Mouse (Mus musculus) A20 (cell line): ENCODE results near the gene 6720489N17Rik.
"Not testable (repeated sequence)": the region's sequence is repeated elsewhere in the genome, so short reads cannot be mapped to it uniquely, and the experiment has no call there.

Experiments
- DNase-seq: peaks from one replicate; pipeline ENCODE4 v3.0.0-alpha.2; 2011; ENCODE audit warnings: low read depth, low spot score

6720489N17Rik gene

DNA sequence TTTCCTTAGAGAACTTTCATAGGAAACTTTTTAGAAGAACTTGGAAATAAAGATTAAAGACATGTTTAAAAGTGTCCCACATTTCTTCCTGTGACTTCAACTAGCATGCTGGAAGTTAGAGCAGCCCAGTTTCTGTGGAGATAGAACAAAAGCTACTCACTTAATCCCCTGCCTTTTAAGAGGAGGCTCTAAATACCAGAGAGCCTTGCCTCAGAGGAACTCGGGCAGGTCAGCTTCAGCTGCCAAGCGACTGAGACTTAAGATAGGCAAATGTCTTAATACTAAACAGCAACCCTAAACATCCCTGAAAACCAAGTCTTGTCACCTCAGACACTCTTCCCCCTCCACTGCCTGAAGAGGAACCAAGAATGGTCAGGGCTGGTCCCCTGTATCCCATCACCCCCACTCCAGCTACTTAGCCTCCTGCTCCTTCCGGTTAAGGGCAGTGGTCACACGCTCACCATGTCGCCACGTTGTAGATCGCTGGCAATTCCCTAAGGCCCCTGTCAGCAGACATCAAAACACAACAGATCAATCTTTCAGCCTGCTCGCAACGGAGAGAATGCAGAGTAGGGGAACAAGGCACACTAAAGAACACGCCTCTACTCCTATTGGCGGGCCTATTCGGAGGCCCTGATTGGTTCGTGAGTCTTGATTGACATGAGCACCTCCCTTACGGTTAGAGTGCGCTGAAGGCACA lies at the start of gene 6720489N17Rik:
6720489N17Rik (minus strand) TSS at position 606 of the 700 bp plus-strand sequence.
- DNase-seq, result peak; percentile 91

DNA sequence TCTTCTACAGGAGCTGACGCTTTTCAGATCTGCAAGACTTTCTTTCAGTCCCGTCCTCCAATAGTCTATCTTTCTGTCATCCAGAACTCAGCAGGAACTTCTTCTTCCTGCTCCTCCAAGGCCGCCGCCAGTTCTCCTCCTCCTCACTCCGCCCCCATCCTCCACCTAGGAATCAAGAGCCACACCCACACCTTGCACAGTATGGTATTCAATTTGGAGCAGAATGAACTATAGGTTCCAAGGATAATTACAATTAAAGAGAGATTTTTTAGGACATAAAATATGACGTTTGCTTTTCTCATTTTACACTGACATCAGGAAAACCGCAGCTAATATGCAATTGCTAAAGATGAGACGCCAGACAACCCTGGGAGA lies 29.4 kb upstream of the 6720489N17Rik start:
- DNase-seq, result no peak

DNA sequence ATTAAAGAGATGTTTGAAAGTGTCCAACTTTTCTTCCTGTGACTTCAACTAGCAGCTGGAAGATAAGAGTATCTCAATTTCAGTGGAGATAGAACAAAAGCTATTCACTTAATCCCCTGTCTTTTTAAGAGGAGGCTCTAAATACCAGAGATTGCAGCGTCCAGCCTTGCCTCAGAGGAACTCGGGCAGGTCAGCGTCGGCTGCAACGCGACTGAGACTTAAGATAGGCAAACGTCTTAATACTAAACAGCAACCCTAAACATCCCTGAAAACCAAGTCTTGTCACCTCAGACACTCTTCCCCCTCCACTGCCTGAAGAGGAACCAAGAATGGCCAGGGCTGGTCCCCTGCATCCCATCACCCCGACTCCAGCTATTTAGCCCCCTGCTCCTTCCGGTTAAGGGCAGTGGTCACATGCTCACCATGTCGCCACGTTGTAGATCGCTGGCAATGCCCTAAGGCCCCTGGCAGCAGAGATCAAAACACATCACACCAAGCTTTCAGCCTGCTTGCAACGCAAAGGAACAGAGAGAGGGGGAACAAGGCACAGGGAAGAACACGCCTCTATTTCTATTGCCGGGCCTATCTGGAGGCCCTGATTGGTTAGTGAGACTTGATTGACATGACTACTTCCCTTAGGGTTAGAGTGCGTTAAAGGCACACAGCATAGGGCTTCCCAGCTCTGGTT lies 28.8 kb upstream of the 6720489N17Rik start:
- peak; percentile 91 for DNase-seq

DNA sequence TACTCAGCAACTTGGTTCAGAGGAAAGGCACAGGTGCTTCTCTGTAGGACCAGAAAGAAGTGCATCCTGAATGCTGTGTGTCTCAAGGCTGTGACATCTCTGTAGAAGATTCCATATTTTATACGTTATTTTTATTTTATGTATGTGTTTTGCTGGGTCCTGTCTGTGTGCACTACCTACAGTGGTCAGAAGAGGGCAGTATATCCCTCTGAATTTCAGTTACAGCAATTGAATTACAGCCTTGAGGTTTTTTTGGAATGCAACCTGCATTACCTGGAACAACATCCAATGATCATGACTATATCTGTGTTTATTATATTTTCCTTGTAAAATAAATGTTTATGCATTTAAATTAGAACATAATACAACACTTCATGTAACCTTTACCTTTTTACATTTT lies 3.1 kb upstream of the 6720489N17Rik start:
- peak; percentile 64 for DNase-seq

DNA sequence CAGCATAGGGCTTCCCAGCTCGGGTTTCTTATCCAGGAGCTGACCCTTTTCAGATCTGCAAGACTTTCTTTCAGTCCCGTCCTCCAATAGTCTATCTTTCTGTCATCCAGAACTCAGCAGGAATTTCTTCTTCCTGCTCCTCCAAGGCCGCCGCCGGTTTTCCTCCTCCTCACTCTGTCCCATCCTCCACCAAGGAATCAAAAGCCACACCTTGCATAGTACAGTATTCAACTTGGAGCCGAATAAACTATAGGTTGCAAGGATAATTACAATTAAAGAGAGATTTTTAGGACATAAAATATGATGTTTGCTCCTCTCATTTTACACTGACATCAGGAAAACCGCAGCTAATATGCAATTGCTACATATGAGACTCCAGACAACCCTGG lies 289 bp upstream of the 6720489N17Rik start:
- peak; percentile 39 for DNase-seq

DNA sequence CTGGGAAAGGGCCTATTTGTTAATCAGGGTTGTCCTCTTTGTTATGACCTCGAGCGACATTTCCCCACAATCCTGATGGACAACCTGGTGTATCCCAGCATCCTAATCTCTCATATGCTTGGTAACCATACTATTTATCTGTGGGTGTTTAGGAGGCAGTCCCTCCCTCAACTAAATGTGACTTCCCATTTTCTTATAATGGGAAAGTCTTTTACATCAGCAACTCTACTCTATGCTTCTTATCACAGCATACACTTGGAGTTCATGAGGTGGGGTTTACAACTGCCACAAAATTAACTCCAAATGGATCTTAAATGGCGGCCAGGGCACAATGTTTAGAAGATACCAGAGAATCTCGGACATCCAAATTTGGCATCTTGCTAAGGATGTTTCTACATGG lies 6.5 kb downstream of the 6720489N17Rik start:
- DNase-seq, result not testable (repeated sequence)

DNA sequence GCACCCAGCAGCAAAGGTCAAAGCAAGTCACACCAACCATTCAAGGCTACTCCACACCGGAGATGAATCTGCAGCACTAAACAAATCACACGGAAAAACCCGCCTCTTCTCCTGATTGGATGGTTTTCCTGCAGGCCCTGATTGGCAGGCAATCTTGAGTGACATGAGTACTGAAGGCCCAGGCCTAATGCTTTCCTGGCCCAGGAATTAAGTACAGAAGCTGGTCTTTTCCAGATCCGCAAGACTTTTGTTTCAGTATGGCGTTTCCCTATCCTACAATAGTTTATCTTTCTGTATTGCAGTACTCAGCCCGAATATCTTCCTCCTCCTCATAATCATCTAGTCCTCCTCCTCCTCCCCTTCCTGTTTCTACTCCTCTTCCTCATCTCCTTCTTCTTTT lies 52.9 kb downstream of the 6720489N17Rik start, which contains the start of gene Zfp934:
Zfp934 (minus strand) TSS at position 101 of the 400 bp plus-strand sequence.
- DNase-seq, result not testable (repeated sequence)

DNA sequence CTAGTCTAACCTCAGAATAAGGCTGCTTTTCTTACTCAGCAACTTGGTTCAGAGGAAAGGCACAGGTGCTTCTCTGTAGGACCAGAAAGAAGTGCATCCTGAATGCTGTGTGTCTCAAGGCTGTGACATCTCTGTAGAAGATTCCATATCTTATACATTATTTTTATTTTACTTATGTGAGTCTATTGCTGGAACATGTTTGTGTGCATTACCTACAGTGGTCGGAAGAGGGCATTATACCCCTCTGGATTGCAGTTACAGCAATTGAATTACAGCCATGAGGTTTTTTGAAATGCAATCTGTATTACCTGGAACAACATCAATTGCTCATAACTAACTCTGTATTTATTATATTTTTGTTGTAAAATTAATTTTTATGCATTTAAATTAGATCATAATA lies 62.3 kb downstream of the 6720489N17Rik start:
- not testable (repeated sequence) for DNase-seq

DNA sequence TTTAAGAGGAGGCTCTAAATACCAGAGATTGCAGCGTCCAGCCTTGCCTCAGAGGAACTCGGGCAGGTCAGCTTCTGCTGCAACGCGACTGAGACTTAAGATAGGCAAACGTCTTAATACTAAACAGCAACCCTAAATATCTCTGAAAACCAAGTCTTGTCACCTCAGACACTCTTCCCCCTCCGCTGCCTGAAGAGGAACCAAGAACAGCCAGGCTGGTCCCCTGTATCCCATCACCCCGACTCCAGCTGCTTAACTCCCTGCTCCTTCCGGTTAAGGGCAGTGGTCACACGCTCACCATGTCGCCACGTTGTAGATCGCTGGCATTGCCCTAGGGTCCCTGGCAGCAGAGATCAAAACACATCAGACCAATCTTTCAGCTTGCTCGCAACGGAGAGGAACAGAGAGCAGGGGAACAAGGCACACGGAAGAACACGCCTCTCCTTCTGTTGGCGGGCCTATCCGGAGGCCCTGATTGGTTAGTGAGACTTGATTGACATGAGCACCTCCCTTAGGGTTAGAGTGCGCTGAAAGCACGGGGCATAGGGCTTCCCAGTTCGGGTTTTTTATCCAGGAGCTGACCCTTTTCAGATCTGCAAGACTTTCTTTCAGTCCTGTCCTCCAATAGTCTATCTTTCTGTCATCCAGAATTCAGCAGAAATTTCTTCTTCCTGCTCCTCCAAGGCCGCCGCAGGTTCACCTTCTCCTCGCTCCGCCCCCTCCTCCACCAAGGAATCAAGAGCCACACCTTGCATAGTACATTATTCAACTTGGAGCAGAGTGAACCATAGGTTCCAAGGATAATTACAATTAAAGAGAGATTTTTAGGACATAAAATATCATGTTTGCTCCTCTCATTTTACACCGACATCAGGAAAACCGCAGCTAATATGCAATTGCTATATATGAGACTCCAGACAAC lies 65.5 kb downstream of the 6720489N17Rik start, which contains the start of gene Zfp935:
Zfp935 (minus strand) TSS at position 323 of the 922 bp plus-strand sequence.
- peak; percentile 80 for DNase-seq
